Mouse (Mus musculus) cerebral cortex, adult 2 months (tissue): ENCODE results near the gene Cipc.

ENCODE experiments used
- WGBS: fragments of 180-500 bp; shearing (Covaris S2); methylation state at CpG from one replicate; pipeline ENCODE4 v1.1.7; 2018; 5-methylcytosine and 5-hydroxymethylcytosine counted together

Gene Cipc

GRCm38 (mm10) chr12:86931919-86932574 lies 14.8 kb upstream of the Cipc start:
- 38% methylated on average over 7 of the region's 7 CpGs for WGBS

DNA sequence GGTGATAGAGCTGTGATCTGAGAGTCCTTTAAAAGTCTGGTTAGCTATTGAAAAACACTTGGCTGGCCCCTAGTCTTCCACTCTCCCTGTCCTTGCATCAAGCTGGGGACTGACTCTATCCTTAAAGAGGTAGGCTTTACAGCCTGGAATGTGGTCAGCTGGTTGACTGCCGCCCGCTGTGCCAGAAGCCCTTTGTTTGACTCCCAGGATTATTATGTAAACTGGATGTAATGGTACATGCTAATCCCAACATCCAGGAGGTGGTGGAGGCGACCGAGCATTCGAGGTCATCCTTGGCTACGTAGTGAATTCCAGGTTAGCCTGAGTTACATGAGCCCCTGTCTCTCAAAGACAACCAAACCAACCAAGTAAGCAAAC lies 14.3 kb upstream of the Cipc start:
- WGBS = 56% methylated on average over 6 of the region's 6 CpGs

DNA sequence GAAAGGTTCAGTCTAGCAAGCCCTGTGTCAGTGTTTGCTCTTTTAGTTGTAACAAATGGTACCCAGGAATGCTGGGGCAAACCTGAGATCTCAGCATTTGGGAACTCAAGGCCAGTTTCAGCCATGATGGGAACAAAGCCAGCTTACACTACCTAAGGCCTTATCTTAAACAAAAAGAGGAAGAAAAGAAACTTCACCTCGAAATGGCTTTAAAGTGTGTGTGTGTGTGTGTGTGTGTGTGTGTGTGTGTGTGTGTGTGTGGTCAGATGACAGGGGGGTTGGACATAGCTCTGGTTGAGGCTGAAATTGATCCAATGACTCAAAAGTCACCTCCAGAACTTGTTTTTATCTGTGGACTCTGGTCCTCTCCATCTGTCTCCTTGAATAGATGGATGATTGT lies 12.1 kb upstream of the Cipc start:
- 74% methylated on average over 1 of the region's 1 CpGs for WGBS

DNA sequence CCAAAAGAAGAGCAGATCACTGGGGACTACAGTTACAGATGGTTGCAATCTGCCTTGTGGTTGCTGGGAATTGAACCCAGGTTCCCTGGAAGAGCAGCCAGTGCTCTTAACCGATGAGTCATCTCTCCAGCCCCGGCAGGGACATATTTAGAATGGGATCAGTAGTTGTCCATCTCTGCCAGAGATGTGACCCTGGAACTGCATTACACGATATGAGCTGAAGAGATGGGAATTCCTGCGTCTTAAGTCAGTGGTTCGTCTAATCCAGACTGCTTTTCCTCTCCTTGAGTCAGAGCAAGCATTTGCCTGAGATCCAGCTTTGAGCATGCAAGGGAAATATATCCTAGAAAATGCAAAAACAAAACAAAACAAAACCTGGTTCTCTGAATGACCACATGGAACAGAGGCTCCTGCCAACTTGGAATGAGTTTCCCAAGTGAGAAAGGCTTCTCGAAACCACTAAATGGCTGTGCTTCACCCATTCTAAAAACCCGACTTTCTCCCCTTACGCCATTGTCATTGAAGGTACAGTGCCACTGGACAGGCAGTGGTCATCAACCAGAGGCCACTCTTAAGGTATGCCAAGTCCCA lies 11.1 kb upstream of the Cipc start:
- WGBS = 66% methylated on average over 8 of the region's 8 CpGs

GRCm38 (mm10) chr12:86936587-86937343 lies 10.1 kb upstream of the Cipc start:
- 76% methylated on average over 11 of the region's 11 CpGs for WGBS

- 66% methylated on average over 9 of the region's 9 CpGs for WGBS
Measured at GRCm38 (mm10) chr12:86938571-86938970, 8.3 kb upstream of the Cipc start.

DNA sequence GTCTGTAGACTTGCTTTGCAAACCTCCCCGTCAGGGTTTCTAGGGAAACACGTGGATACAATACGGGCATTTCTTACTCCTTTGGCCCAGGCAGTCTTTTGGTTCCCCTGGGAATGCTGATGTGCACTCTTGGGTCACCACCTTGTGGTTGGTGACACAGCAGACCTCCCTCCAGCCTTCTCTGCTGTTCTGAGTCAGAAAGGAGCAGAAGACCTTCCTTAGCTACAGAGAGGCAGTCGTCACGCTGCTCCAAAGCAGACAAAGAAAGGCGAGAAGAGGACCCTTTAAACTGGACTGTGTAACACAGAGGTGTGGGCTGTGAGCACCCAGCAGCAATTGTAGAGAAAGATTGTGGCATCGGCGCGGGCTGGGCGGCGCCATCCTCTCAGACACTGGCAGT lies 5.7 kb upstream of the Cipc start:
- WGBS = 25% methylated on average over 11 of the region's 11 CpGs

GRCm38 (mm10) chr12:86941734-86942486 lies 4.9 kb upstream of the Cipc start:
- 21% methylated on average over 5 of the region's 5 CpGs for WGBS

- WGBS = 89% methylated on average over 8 of the region's 8 CpGs
Measured at GRCm38 (mm10) chr12:86943421-86943820, 3.4 kb upstream of the Cipc start.

DNA sequence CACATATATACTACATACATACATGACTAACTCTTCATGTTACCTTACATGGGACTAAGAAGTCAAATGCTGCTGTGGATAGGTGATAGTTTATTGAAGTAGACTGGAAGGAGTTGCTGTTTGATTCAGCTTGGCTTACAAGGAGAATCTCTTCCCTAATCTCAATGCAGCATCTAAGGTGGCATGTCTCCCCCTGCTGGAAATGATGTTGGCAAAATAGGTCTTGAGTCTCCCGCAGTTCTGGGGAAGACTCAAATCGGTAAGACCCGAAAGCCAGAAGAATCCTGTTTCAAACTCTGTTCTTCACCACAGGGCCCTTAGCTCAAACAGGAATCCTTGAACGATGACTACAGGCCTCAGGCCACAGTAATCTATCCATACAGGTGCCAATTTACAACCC lies 1.7 kb upstream of the Cipc start:
- WGBS = 3% methylated on average over 4 of the region's 4 CpGs

GRCm38 (mm10) chr12:86946301-86946781 lies 502 bp upstream of the Cipc start:
- under 1% methylated on average over 17 of the region's 17 CpGs for WGBS

- WGBS = 5% methylated on average over 26 of the region's 26 CpGs
Measured at GRCm38 (mm10) chr12:86947681-86948401, 998 bp downstream of the Cipc start.

DNA sequence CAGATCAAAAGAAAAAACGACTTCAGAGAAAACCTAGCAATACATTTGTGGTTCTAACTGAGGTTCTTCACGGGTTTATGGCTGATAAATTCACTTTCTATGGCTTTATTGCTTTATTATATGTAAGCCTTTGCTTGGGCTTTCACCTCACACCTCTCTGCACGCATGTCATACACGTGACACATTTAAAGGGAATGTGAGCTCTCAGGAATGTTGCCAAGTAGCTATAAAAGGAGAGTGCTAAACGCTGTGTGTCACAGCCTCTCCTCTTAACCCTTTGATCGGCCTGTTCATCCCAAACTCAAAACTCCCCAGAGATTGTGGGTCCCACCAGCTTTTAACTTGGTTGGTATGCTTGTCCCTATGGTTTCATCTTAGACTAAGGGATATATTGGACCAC lies 1.8 kb downstream of the Cipc start:
- 12% methylated on average over 6 of the region's 6 CpGs for WGBS

DNA sequence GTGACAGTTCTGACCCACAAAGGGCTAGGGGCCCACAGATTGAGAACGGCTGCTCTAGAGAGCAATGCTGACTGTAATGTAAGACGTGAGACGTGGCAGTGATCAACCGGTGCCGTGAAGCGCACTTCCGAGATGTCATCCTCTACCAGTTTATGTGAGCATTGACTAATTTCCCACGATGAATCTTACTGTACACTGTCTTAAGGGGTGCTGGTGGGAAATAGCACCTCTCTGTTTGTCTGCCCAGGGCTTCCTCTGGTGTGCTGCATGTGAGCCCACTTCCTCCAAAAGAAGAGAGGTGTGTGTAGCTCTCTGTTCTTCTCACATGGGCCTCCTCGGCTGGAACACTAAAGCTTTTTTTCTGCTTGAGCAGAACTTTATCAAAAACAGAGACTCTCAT lies 2.7 kb downstream of the Cipc start:
- WGBS = 38% methylated on average over 9 of the region's 9 CpGs

DNA sequence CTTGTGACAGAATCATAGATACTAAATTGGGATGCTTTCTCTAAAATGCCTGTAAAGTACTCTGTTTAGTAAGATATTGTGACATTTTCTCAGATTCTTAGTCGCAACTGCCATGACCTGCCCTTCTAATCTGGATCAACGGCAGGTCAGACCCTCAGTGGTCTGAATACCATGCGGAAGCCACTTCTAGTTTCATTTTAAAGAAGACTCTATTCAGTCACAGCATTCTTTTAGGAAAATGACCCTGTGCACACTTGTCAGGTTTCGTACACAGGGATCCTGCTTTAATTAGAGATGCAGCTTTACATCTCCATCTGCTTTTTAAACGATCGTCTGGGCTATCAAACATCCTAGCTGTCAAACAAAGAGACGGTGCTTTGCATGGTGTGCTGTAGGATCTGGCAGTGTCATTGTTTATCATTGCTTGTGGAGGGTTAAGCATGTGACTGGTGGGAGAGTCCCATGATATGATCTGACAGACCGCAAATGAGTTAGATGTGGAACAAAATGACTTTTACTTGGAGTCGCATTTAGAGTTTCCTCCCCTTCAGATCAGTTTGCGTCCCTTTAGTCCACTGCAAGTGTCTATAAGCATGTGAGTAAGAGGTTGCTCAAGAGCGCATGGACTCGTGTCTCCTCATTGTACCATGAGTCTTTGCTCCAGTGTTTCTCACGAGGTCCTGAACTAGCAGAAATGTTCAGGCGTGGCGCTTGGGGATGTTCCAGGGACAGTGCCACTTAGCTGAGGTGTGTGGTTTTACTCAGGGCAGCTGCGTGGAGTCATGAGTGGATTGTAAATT lies 3.5 kb downstream of the Cipc start:
- 54% methylated on average over 16 of the region's 16 CpGs for WGBS

- 95% methylated on average over 3 of the region's 3 CpGs for WGBS
Measured at GRCm38 (mm10) chr12:86950961-86951360, 4.1 kb downstream of the Cipc start.

DNA sequence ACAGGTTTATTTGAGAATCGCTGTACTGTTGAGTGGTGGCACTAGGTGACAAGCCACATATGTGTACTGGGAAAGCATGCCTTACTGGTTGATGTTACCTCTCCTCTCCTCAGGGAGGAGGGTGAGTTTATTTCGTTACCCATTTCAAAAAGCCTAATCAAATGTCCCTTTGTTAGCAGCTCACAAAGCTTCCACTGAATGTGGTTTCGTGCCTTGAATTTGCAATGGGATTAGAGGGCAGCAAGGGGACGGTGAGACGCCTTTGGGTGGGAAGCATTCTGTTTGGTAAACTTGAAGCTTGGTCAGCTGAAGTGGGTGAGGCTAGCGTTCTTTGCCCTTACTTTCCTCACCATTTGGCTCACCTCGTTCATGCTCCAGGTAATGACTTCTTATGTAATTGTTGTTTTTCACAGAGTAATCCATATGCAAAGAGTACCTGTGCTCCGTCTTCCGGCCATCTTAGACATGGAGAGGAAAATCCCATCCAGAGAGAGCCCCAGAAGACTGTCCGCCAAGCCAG lies 5.5 kb downstream of the Cipc start:
- 58% methylated on average over 10 of the region's 10 CpGs for WGBS

- WGBS = 56% methylated on average over 2 of the region's 2 CpGs
Measured at GRCm38 (mm10) chr12:86955894-86956293, 9.1 kb downstream of the Cipc start.

DNA sequence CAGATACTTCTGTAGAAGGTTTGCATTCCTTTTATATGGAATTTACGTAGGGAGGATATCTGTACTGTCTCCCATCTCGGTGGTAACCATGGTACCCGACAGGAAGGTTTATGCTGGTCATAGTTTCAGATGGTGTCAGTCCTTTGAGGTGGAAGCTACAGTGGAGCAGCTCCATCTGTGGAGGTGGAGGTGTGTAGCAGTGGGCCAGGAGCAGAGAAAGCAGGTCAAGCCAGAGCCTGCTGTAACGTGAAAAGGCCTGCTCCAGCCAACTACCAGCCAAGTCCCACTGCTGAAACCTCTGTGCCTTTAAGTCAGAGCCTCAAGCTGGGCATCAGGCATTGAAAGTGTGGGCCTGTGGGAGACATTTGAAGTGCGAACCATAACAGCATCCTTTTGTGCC lies 11.7 kb downstream of the Cipc start:
- WGBS = 61% methylated on average over 5 of the region's 5 CpGs

DNA sequence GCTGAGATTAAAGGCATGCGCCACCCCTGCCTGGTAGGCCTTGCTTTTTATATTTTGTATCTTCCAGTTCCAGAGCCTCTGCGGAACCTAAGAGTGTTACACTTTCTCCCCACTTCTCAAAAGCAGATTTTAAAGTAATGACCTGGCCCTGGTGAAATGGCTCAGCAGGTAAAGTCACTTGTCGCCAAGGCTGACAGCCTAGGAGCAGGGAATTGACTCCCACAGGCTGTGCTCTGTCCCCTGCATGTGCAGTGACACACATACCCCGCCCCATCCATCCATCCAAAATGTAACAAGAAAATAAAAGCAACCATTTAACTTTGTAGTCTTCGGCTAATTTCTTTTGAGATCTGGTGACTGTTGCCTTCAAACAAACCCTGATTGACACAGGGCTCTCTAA lies 12.8 kb downstream of the Cipc start:
- WGBS = 95% methylated on average over 5 of the region's 5 CpGs

GRCm38 (mm10) chr12:86960138-86960537 lies 13.3 kb downstream of the Cipc start:
- WGBS = 79% methylated on average over 15 of the region's 15 CpGs
